Mouse (Mus musculus): ENCODE results near the gene Klrk1.
"Not testable (repeated sequence)": the region's sequence is repeated elsewhere in the genome, so short reads cannot be mapped to it uniquely, and the experiment has no call there.

Gene Klrk1

DNA sequence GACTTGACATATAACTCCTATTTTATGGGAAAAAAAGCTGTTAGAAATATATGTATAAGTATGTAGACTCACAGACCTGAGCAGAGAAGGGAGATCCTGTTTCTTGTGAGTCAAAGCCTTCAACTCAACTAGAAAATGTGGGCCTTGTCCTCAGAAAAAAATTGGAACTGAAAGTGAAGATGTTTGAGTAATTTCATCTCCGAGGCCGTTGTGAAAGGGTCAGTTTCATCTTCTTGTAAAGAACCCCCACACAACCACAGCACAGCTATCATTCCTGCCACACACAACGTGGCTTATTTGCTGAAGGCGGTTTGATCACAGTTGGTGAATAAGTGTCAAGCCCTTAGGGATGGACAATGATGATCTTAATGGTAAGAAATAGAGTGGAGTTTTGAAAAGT is at the start of gene Klrk1:
Klrk1 (minus strand) TSS at position 130 of the 400 bp plus-strand sequence.
- DNase-seq (ENCODE audit: low spot score in 2 of 2): no peak

DNA sequence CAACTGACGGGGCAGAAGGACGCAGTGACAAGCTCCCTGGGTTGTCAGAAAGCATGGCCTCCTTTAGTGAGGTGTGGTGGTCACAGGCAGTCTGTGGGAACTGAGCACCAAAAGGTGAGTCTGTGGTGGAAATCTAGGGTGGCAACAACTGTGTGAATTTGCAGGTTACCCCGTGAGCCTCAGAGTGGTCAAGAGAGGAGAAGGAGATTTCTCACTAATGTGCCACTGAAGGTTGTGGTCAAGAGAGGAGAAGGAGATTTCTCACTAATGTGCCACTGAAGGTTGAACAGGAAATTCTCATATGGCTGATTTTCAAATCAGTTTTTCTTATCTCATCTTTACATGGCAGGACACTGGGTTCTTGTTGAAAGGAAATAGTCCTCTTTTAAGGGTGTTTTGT is 37.6 kb upstream of the Klrk1 start:
- not testable (repeated sequence) for DNase-seq (ENCODE audit: low spot score in 2 of 2)

DNA sequence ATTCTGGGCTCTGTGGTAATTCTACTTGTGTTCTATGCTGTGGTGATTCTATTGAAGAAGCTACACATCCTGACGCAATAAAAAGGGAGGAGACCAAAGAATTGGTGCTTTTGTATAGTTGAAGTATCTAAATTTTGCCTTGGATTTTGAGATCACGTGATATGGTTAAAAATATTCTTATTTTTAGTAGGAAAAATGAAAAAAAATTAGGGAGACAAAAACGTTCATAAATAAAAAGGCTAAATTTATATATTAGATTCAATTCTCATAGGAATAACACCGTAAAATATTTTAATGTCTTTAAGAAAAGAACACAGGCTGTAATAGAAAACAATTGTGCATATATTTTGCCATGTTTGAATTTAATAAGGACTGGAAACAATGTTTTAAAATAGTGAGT is 36.9 kb upstream of the Klrk1 start, which contains the start of gene Klrc2:
Klrc2 (minus strand) TSS at position 101 of the 400 bp plus-strand sequence.
- not testable (repeated sequence) for DNase-seq (ENCODE audit: low spot score in 2 of 2)

DNA sequence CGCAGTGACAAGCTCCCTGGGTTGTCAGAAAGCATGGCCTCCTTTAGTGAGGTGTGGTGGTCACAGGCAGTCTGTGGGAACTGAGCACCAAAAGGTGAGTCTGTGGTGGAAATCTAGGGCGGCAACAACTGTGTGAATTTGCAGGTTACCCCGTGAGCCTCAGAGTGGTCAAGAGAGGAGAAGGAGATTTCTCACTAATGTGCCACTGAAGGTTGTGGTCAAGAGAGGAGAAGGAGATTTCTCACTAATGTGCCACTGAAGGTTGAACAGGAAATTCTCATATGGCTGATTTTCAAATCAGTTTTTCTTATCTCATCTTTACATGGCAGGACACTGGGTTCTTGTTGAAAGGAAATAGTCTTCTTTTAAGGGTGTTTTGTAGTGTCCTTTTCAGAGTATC is 20.4 kb upstream of the Klrk1 start:
- not testable (repeated sequence) for DNase-seq (ENCODE audit: low spot score in 2 of 2)

DNA sequence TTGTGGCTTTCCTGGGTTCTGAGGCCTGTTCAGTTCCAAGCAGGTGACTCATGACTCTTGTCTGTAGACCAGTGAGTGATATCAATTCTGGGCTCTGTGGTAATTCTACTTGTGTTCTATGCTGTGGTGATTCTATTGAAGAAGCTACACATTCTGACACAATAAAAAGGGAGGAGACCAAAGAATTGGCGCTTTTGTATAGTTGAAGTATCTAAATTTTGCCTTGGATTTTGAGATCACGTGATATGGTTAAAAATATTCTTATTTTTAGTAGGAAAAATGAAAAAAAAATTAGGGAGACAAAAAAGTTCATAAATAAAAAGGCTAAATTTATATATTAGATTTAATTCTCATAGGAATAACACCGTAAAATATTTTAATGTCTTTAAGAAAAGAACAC is 19.6 kb upstream of the Klrk1 start, which contains the start of gene Klrc3:
Klrc3 (minus strand) TSS at position 101 of the 400 bp plus-strand sequence.
- DNase-seq (ENCODE audit: low spot score in 2 of 2): not testable (repeated sequence)

DNA sequence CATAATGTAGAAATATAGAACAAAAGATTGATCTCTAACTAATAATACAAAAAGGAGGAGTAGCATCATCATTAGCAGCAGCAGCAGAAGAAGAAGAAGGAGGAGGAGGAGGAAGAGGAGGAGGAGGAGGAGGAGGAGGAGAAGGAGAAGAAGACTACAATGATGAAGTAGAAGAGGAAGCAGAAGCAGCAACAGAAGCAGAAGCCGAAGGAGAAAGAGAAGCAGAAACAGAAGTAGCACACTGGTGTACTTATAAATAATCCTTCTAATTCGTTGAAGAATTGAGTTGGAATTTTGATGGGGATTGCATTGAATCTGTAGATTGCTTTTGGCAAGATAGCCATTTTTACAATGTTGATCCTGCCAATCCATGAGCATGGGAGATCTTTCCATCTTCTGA is 7.4 kb upstream of the Klrk1 start:
- not testable (repeated sequence) for DNase-seq (ENCODE audit: low spot score in 2 of 2)

DNA sequence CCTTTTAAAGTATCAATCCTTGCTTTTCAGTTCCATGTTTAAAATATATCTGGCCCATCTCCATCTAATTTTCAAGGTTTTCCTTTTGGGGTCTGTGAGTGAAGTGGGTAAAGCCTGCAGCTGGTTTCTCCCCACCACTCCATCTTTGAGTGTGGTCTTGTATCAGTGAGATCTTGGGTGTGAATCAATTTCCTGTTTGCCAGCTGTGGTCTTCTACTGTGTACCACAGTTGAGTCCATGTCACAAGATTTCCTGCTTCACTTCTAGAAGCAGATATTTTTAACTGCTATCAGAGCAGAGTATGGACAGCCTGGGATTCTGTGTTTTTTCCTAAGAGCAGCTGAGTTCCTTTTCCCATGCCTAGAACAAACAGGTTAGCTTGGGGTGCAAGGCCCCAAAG is 15.3 kb downstream of the Klrk1 start:
- DNase-seq (ENCODE audit: low spot score in 2 of 2): no peak

DNA sequence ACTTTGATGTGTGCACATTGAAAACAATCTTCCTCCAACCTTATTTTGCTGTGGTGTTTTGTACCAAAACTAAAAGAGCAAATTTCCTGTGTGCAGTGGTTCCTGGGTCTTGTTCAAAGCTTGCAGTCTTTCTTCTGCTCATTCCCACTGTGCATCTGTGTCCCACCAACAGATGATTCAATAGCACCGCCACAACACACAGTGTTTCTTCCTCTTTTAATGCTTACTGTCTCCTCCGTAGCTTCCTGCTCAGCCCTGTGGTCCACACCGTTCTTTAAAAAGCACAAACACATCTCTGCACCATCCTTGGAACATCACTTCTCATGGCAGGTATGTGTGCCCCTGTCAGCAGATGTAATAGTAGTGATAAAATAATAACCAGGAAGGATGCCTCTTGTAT is 32.2 kb downstream of the Klrk1 start, which contains the start of gene Klrd1:
Klrd1 (plus strand) TSS at position 275 of the 400 bp plus-strand sequence.
- no peak for DNase-seq (ENCODE audit: low spot score in 2 of 2)

DNA sequence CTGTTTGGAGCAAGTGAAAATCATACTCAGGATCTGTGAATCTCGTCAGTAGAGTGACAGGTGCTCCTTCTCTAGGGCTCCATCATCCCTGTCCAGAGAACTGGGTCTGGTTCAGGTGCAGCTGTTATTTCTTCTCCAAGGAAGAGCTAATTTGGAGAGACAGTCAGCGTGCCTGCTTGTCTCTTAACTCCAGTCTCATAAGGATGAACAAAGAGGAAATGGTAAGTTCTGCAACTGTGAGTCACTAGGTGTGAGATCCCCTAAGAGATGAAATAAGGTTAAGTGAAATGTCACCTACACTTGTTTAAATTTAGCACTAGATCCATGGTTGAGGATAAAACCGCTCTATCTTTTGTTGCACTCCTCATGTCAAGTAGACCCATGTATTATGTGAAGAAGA is 40.6 kb downstream of the Klrk1 start:
- no peak for DNase-seq (ENCODE audit: low spot score in 2 of 2)

DNA sequence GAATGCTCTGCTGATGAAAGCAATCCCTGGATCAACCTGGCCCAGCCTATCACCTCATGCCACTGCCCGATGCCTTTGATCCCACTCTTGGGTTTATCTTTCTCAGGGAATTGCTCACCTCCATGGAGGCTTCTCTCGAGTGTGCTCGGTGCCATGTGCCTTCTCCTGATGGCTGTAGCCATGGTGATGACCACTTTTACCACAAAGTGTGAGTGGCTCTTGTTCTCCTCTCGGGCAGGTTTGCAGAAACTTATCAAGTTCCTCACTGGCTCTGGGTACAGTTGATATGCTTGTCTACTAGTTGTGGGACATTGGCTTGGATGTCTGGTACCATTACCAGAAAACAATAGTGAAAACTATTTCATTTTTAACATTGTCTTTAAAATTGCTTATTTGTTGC is 41.8 kb downstream of the Klrk1 start:
- no peak for DNase-seq (ENCODE audit: low spot score in 2 of 2)

DNA sequence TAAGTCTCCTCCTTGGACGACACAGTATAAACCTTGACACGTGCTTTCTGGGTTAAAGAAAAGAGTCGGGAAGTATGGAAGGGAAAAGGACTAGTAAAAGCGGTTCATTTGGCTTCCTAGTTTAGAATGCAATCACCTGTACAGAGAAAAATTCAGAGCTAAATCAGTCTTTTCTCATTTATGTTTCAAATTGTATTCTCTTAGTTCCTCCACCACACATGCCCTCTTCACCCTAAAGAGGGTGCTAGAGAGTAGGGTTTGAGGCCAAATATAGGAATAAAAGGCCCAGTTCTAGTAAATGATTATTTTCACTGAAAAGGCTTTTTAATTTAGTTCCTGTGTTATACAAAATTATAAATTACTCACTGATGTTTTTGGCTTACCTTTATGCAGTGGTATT is 42.4 kb downstream of the Klrk1 start:
- DNase-seq (ENCODE audit: low spot score in 2 of 2): no peak

DNA sequence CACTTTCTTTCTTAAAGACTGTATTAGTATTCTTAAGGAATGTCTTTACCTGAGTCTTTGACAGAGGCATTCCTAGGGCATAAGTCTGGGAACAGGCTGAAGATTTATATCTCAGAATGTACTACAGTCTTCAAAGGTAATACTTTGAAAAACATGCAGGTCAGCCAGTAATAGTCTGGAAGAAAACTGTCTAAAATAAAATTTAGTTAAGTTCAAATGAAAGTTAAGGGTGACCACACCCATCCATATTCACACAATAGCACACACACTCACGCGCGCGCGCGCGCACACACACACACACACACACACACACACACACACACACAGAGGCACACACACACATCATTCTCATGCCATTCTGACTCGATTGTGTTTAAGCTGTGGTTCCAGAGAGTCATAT is 46.1 kb downstream of the Klrk1 start, which contains the start of gene Klre1:
Klre1 (plus strand) TSS at position 301 of the 400 bp plus-strand sequence.
- DNase-seq (ENCODE audit: low spot score in 2 of 2): no peak

DNA sequence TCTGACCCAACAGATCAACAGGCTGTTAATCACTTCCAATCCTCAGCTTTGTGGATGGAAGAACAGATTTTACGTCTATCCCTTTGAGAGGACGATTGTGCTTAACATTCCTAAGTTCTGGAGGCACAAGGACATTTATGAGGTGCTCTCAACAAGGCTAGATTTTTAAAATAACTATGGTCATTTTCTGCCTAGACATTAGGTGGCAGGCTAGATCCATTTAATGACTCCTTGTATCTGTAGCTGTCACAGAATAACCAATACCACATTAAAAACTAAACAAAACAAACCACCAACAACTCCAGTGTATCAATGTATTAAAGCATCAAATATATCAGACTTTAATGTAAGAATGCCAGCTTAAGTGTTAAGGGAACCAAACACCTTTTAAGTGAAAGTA is 48.3 kb downstream of the Klrk1 start:
- DNase-seq (ENCODE audit: low spot score in 2 of 2): no peak

DNA sequence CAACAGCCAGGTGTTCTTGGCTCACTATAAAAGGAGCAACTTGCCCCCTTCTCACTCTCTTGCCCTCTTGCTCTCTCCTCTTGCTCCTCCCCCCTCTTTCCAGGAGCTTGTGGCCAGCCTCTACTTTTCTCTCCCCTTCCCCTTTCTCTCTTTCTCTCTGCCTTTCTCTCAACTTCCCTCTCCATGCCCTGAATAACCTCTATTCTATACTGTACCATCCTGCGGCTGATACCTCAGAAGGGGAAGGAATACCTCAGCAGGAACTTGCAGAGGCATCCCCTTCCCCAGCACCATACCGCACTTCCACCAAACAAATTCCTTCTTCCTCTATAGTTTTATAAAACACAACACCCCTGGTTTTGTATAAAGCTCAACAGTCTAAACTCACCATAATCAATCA is 58.4 kb downstream of the Klrk1 start:
- no peak for DNase-seq (ENCODE audit: low spot score in 2 of 2)
